Mouse (Mus musculus): Measurements from ENCODE around the gene Kxd1. TPM values are rescaled to one million over a fixed set of nuclear protein-coding genes. Genes with fewer than 3 reads are reported as not detected.

The Kxd1 gene
- polyA plus RNA-seq, 1 experiment from 2014 or later = 65.8 TPM

DNA sequence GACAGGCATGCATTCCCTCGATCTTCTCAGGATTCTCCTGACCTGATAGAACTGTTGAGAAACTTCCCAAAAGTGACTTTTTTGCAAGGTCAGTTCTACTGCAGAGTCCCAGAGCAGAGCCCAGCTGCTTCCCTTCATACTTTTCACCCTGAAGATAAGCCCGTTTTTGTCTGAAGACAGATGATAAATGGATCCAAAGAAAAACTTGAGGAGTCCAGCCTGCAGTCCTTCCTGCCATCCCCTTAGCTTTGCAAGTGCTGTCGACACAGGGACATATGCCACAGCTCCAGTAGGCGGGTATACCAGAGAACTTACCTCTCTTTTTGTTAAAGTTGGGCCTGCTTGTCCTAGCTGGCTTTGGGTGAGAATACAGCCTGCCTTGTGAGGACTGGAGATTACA, 33.6 kb upstream of the Kxd1 start:
- H3K4me2 ChIP-seq = 0 out of 2 replicates have a peak overlapping the region, but pooled peaks have one; percentile 16
- peaks cover 4% of the 10 kb centered on the region; the same call in 1 of the 2 replicates for H3K36me3 ChIP-seq
- ATAC-seq (ENCODE audit: extremely low read depth, insufficient number of reproducible peaks, low FRiP score, low TSS enrichment) = no peak
- WGBS = 25% methylated on average over 4 of the region's 4 CpGs
- no peaks in the 10 kb centered on the region for H3K27me3 ChIP-seq (replicated peaks)
- H3K9me3 ChIP-seq = no peaks in the 10 kb centered on the region
- H3K27ac ChIP-seq (replicated peaks) = peak overlapping the region; percentile 74
- H3K4me3 ChIP-seq = no peak overlapping the region
- peak overlapping the region; percentile 51 for H3K9ac ChIP-seq
- peaks cover 86% of the 10 kb centered on the region for H3K4me1 ChIP-seq

- H3K4me3 ChIP-seq = no peak overlapping the region
- peak overlapping the region; percentile 51 for H3K9ac ChIP-seq
- H3K36me3 ChIP-seq = peaks cover 4% of the 10 kb centered on the region; the same call in 1 of the 2 replicates
- WGBS = 35% methylated on average over 3 of the region's 3 CpGs
- no peaks in the 10 kb centered on the region for H3K27me3 ChIP-seq (replicated peaks)
- no peaks in the 10 kb centered on the region for H3K9me3 ChIP-seq
- ATAC-seq (ENCODE audit: extremely low read depth, insufficient number of reproducible peaks, low FRiP score, low TSS enrichment) = no peak
- H3K4me2 ChIP-seq = peak overlapping the region; percentile 16; the same call in 1 of the 2 replicates
- peak overlapping the region; percentile 74 for H3K27ac ChIP-seq (replicated peaks)
- peaks cover 78% of the 10 kb centered on the region for H3K4me1 ChIP-seq
These were observed 32.8 kb upstream of the Kxd1 start for GRCm38 (mm10) chr8:70560564-70560963.

GRCm38 (mm10) chr8:70560096-70560495, 32.3 kb upstream of the Kxd1 start:
- H3K27me3 ChIP-seq (replicated peaks) = no peaks in the 10 kb centered on the region
- H3K27ac ChIP-seq (replicated peaks) = peak overlapping the region; percentile 74
- no peak for ATAC-seq (ENCODE audit: extremely low read depth, insufficient number of reproducible peaks, low FRiP score, low TSS enrichment)
- no peak overlapping the region for H3K4me3 ChIP-seq
- no peaks in the 10 kb centered on the region for H3K9me3 ChIP-seq
- H3K4me2 ChIP-seq = 0 out of 2 replicates have a peak overlapping the region, but pooled peaks have one; percentile 16
- peaks cover 74% of the 10 kb centered on the region for H3K4me1 ChIP-seq
- peaks cover 4% of the 10 kb centered on the region; the same call in 1 of the 2 replicates for H3K36me3 ChIP-seq
- 66% methylated on average over 2 of the region's 2 CpGs for WGBS
- peak overlapping the region; percentile 51 for H3K9ac ChIP-seq

DNA sequence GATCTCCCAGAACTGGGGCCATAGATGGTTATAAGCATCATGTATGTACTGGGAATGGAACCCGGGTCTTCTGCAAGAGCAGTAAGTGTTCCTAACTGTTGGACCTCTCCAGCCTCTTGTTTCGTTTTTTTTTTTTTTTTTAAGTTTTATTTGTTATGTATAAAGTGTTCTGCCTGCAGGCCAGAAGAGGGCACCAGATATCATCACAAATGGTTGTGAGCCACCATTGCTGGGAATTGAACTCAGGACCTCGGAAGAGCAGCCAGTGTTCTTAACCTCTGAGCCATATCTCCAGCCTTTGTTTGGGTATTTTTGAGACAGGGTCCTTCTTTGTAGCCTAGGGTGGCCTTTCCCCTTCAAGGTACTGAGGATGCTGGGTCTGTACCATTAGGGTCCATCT, 31.2 kb upstream of the Kxd1 start:
- H3K4me2 ChIP-seq = no peak overlapping the region
- H3K9me3 ChIP-seq = no peaks in the 10 kb centered on the region
- ATAC-seq (ENCODE audit: extremely low read depth, insufficient number of reproducible peaks, low FRiP score, low TSS enrichment) = no peak
- no peak overlapping the region for H3K4me3 ChIP-seq
- H3K4me1 ChIP-seq = peaks cover 70% of the 10 kb centered on the region
- H3K27ac ChIP-seq (replicated peaks) = no peak overlapping the region; the same call in 1 of the 2 replicates
- H3K27me3 ChIP-seq (replicated peaks) = no peaks in the 10 kb centered on the region
- WGBS = 89% methylated on average over 3 of the region's 3 CpGs
- H3K36me3 ChIP-seq = peaks cover 4% of the 10 kb centered on the region; the same call in 1 of the 2 replicates
- 0 out of 2 replicates have a peak overlapping the region, but pooled peaks have one; percentile 33 for H3K9ac ChIP-seq

DNA sequence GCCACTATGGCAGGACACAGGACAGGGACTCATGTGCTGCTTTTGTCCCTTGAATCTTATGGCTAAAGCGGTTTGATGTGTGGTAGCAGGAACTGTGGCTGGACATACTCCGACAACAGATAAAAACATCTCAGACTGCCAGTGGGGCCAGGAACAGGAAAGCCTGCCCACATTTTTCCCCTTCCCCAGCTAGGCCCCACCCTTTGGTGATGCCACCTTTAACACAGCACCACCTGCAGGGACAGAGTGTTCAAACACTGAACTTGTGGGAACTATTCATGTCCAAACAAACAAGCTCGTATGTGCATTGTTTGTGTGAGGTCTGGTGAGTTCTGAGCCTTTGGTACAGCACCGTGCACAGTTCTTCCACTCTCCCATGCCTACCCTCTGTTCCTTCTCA, 30.6 kb upstream of the Kxd1 start:
- Histone ChIP-seq H3K4me2 (no peak overlapping the region), H3K27ac (replicated peaks) (peak overlapping the region; percentile 45), H3K4me3 (no peak overlapping the region), H3K27me3 (replicated peaks) (no peaks in the 10 kb centered on the region), H3K9ac (peak overlapping the region; percentile 72), H3K36me3 (peaks cover 4% of the 10 kb centered on the region; the same call in 1 of the 2 replicates), H3K9me3 (no peaks in the 10 kb centered on the region), H3K4me1 (peaks cover 75% of the 10 kb centered on the region)
- ATAC-seq (ENCODE audit: extremely low read depth, insufficient number of reproducible peaks, low FRiP score, low TSS enrichment) = no peak
- 46% methylated on average over 4 of the region's 4 CpGs for WGBS

GRCm38 (mm10) chr8:70555079-70555747, 27.5 kb upstream of the Kxd1 start:
- no peak overlapping the region for H3K4me3 ChIP-seq
- no peak overlapping the region for H3K27ac ChIP-seq (replicated peaks)
- no peak for ATAC-seq (ENCODE audit: extremely low read depth, insufficient number of reproducible peaks, low FRiP score, low TSS enrichment)
- H3K36me3 ChIP-seq = peaks cover 4% of the 10 kb centered on the region; the same call in 1 of the 2 replicates
- H3K4me1 ChIP-seq = peaks cover 71% of the 10 kb centered on the region
- 86% methylated on average over 4 of the region's 4 CpGs for WGBS
- H3K9me3 ChIP-seq = no peaks in the 10 kb centered on the region
- H3K4me2 ChIP-seq = no peak overlapping the region
- no peak overlapping the region for H3K9ac ChIP-seq
- no peaks in the 10 kb centered on the region for H3K27me3 ChIP-seq (replicated peaks)

DNA sequence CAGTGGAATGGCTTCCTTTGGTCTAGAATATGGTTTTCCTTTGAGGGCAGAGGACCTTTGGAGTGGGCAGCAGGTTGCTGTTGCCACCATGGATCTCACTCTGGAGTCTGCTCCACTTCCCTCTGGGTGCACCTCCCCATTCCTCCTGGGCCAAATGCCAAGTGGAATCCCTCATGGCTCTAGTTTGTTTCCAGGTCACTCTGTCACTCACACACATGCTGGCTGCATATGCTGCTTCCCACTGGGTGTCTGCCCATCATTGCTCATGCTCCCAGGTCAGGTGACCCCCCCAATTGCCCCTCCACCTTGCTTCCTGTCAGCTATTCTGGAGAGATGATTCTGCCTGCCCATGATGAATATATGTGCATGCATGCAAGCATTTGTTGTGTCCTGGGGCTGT, 26.0 kb upstream of the Kxd1 start:
- H3K4me1 ChIP-seq = peaks cover 61% of the 10 kb centered on the region
- peaks cover 8% of the 10 kb centered on the region; the same call in 1 of the 2 replicates for H3K36me3 ChIP-seq
- H3K9ac ChIP-seq = no peak overlapping the region
- peak overlapping the region; percentile 74 for H3K27ac ChIP-seq (replicated peaks)
- 0 out of 2 replicates have a peak, but pooled peaks have one; percentile 15 for ATAC-seq (ENCODE audit: extremely low read depth, insufficient number of reproducible peaks, low FRiP score, low TSS enrichment)
- H3K4me3 ChIP-seq = no peak overlapping the region
- H3K27me3 ChIP-seq (replicated peaks) = no peaks in the 10 kb centered on the region
- no peak overlapping the region for H3K4me2 ChIP-seq
- no peaks in the 10 kb centered on the region for H3K9me3 ChIP-seq

DNA sequence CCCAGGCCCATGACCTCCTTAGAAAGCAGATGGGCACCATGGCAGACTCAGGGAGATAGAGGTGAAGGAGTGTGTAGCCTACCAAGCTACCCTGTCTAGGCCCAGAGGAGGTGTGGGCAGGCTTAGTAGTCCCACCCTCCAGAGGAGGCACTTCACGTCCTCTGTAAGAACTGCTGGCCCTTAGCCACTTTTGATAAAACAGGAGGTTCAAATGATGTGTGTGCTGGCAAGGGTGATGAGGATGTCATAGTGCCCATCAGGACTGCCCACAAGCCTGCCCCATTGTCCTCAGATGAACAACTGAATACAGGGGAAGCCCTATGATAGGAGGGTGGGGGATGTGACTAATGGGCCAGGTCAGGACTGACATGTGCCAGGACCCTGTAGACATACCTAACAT, 25.1 kb upstream of the Kxd1 start:
- Histone ChIP-seq H3K9ac (no peak overlapping the region), H3K4me1 (peaks cover 61% of the 10 kb centered on the region), H3K9me3 (no peaks in the 10 kb centered on the region), H3K27ac (replicated peaks) (peak overlapping the region; percentile 74), H3K4me3 (no peak overlapping the region), H3K27me3 (replicated peaks) (no peaks in the 10 kb centered on the region), H3K36me3 (peaks cover 8% of the 10 kb centered on the region; the same call in 1 of the 2 replicates), H3K4me2 (no peak overlapping the region)
- no peak for ATAC-seq (ENCODE audit: extremely low read depth, insufficient number of reproducible peaks, low FRiP score, low TSS enrichment)
- 9% methylated on average over 1 of the region's 1 CpGs for WGBS

GRCm38 (mm10) chr8:70551558-70552161, 23.9 kb upstream of the Kxd1 start:
- no peak overlapping the region for H3K4me3 ChIP-seq
- H3K9ac ChIP-seq = peak overlapping the region; percentile 56
- H3K36me3 ChIP-seq = peaks cover 6% of the 10 kb centered on the region; the same call in 1 of the 2 replicates
- WGBS = 32% methylated on average over 3 of the region's 3 CpGs
- H3K27ac ChIP-seq (replicated peaks) = peak overlapping the region; percentile 74
- no peaks in the 10 kb centered on the region for H3K27me3 ChIP-seq (replicated peaks)
- H3K4me1 ChIP-seq = peaks cover 58% of the 10 kb centered on the region
- no peaks in the 10 kb centered on the region for H3K9me3 ChIP-seq
- ATAC-seq (ENCODE audit: extremely low read depth, insufficient number of reproducible peaks, low FRiP score, low TSS enrichment) = no peak
- H3K4me2 ChIP-seq = peak overlapping the region; percentile 19; the same call in 1 of the 2 replicates

DNA sequence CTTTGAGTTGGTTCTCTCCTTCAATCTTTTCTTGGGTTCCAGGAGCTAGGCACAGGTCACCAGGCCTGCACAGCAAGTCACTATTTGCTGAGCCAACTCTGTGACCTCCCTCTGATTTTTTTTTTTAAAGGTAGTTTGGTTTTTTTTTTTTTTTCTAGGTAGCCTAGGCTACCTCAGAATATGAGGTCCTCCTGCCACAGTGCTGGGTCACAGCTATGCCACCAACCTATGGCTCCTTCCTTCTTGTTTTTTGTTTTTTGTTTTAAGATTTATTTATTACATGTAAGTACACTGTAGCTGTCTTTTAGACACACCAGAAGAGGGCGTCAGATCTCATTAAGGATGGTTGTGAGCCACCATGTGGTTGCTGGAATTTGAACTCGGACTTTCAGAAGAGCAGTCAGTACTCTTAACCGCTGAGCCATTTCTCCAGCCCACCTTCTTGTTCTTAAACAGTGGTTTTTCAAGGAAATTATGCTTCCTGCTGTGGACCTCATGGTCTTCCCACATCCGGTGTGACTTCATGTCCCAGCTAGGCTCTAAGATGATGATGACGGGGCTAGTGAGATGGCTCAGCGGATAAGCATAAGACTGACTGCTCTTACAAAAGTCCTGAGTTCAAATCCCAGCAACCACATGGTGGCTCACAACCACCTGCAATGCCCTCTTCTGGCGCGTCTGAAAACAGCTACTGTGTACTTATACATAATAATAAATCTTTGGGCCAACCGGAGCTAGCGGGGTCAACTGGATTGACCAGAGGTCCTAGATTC, 21.8 kb upstream of the Kxd1 start:
- H3K4me1 ChIP-seq = peaks cover 63% of the 10 kb centered on the region
- no peak overlapping the region for H3K27ac ChIP-seq (replicated peaks)
- H3K27me3 ChIP-seq (replicated peaks) = no peaks in the 10 kb centered on the region
- no peak overlapping the region for H3K4me2 ChIP-seq
- H3K36me3 ChIP-seq = 0 out of 2 replicates have a peak, but pooled peaks cover 4% of the 10 kb centered on the region
- no peak overlapping the region for H3K9ac ChIP-seq
- no peaks in the 10 kb centered on the region for H3K9me3 ChIP-seq
- no peak overlapping the region for H3K4me3 ChIP-seq
- WGBS = 89% methylated on average over 10 of the region's 10 CpGs
- no peak for ATAC-seq (ENCODE audit: extremely low read depth, insufficient number of reproducible peaks, low FRiP score, low TSS enrichment)

- H3K36me3 ChIP-seq = 0 out of 2 replicates have a peak, but pooled peaks cover 4% of the 10 kb centered on the region
- H3K4me2 ChIP-seq = no peak overlapping the region
- H3K9me3 ChIP-seq = no peaks in the 10 kb centered on the region
- peak overlapping the region; percentile 33; the same call in 1 of the 2 replicates for H3K27ac ChIP-seq (replicated peaks)
- no peak overlapping the region for H3K9ac ChIP-seq
- 81% methylated on average over 6 of the region's 6 CpGs for WGBS
- no peak overlapping the region for H3K4me3 ChIP-seq
- peaks cover 61% of the 10 kb centered on the region for H3K4me1 ChIP-seq
- no peaks in the 10 kb centered on the region for H3K27me3 ChIP-seq (replicated peaks)
- ATAC-seq (ENCODE audit: extremely low read depth, insufficient number of reproducible peaks, low FRiP score, low TSS enrichment) = no peak
These were observed 20.0 kb upstream of the Kxd1 start for GRCm38 (mm10) chr8:70547762-70548161.

All from heart, embryonic 13.5 days (tissue).